Mouse (Mus musculus) neural tube, embryonic 11.5 days (tissue): ENCODE measurements around the gene Uba6. TPM values are rescaled to one million over a fixed set of nuclear protein-coding genes. Genes with fewer than 3 reads are reported as not detected.
A peak's percentile ranks its signal among the peaks of the same experiment; 100 is the strongest.

Source experiments
- ATAC-seq: fragments of 200-750 bp; cut with Nextera tagmentation; 2 replicates; pipeline ENCODE4 v1.8.0; 2017; ENCODE audit warnings: moderate number of reproducible peaks, mild to moderate bottlenecking, moderate TSS enrichment, moderate library complexity; ENCODE audit not compliant: insufficient read depth, low FRiP score, low TSS enrichment
- DNase-seq: peaks from one replicate; pipeline ENCODE4 v3.0.0-alpha.2; 2015; ENCODE audit warnings: low spot score
- H3K27ac ChIP-seq: fragments of 300-500 bp; sonication (generic); 2 replicates; pipeline ENCODE4 v1.5.1; 2014; ENCODE audit warnings: low read depth, mild to moderate bottlenecking, low read length
- H3K27me3 ChIP-seq: fragments of 300-500 bp; sonication (generic); 2 replicates; pipeline ENCODE4 v1.6.1; 2014; ENCODE audit warnings: mild to moderate bottlenecking, low read length, mixed read lengths; ENCODE audit not compliant: control insufficient read depth, insufficient read depth
- H3K36me3 ChIP-seq: fragments of 300-500 bp; sonication (generic); 2 replicates; pipeline ENCODE4 v1.6.1; 2014; ENCODE audit warnings: mild to moderate bottlenecking, low read length, moderate library complexity, mixed read lengths; ENCODE audit not compliant: control insufficient read depth, insufficient read depth
- H3K4me1 ChIP-seq: fragments of 300-500 bp; sonication (generic); 2 replicates; pipeline ENCODE4 v1.6.1; 2014; ENCODE audit warnings: low read length, mixed read lengths; ENCODE audit not compliant: control insufficient read depth, insufficient read depth
- H3K4me2 ChIP-seq: fragments of 300-500 bp; sonication (generic); 2 replicates; pipeline ENCODE4 v1.6.1; 2014; ENCODE audit warnings: low read depth, mild to moderate bottlenecking, moderate library complexity
- H3K4me3 ChIP-seq: fragments of 300-500 bp; sonication (generic); 2 replicates; pipeline ENCODE4 v1.5.1; 2014; ENCODE audit warnings: low read depth, low read length
- H3K9ac ChIP-seq: fragments of 300-500 bp; sonication (generic); 2 replicates; pipeline ENCODE4 v1.6.1; 2014; ENCODE audit warnings: mild to moderate bottlenecking, low read length
- H3K9me3 ChIP-seq: fragments of 300-500 bp; sonication (generic); 2 replicates; pipeline ENCODE4 v1.6.1; 2016; ENCODE audit warnings: low read length; ENCODE audit not compliant: control insufficient read depth
- WGBS: fragments of 180-500 bp; shearing (Covaris S2); extraction: QIAGEN DNeasy Blood & Tissue Kit; methylation state at CpG from one replicate; pipeline ENCODE4 v1.1.7; 2014; 5-methylcytosine and 5-hydroxymethylcytosine counted together
- polyA plus RNA-seq: library from polyadenylated mRNA; unstranded; fragments of >200 nt; fragmentation: Nextera tagmentation; extraction: Ambion mirVana; gene quantifications from 2 replicates; pipeline ENCODE4 v1.2.1, GENCODE M21; 2014

Uba6 gene
- polyA plus RNA-seq, 1 experiment from 2014 or later: 25.0 TPM

DNA sequence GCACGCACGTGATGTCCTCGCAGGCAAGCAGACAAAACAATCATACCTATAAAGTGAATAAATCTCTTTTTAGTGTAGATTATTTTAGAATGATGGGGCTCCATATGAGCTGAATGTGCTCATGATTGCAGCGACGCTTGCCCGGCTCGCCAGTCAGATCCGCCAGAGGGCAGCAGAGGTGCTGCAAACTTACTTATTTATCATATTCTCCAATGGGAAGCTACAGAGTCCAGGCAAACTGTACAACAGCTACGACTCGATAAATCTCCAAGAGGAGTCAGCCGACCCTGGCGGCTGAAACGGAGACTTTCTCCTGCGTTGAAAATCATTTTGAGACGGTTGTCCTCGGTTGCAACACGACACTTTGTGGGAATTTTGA, 106.1 kb downstream of the Uba6 start:
- ATAC-seq: peak; percentile 28; the same call in 1 of the 2 replicates
- Histone ChIP-seq H3K27me3 (no peaks in the 10 kb centered on the region), H3K27ac (no peak overlapping the region), H3K9me3 (no peaks in the 10 kb centered on the region), H3K4me2 (peak overlapping the region; percentile 51), H3K9ac (0 out of 2 replicates have a peak overlapping the region, but pooled peaks have one; percentile 32), H3K4me1 (peaks cover 7% of the 10 kb centered on the region; the same call in 1 of the 2 replicates), H3K36me3 (no peaks in the 10 kb centered on the region), H3K4me3 (peak overlapping the region; percentile 76)
- under 1% methylated on average over 17 of the region's 17 CpGs for WGBS
- DNase-seq: peak; percentile 86

DNA sequence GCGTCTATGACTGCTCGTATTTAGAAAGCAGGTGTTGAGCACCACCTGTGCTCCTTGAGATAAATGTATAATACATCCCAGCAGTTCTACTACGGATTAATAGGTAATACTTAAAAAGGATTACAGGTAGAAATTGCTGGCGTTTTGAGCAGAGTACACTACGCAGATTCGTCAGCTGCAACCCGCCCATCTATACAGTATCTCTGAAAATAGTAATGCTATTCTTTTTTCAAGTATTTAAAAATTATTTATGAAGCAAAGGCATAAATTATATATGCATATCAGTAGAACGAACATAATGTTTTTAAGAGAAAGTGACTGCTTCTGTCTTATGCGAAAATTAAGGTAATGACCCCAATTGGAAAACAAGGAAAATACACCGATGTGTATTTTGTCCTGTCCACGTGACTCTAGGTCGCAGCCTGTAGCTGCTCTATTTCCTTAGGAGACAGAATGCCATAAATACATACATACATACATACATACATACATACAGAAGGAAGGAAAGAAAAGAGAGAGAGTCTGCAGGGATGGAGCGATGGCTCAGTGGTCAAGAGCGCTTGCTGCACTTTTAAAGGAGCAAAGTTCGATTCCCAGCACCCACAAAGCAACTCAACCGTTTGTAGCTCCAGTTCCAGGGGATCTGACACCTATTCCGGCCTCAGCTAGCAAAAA, 106.6 kb downstream of the Uba6 start:
- under 1% methylated on average over 17 of the region's 17 CpGs for WGBS
- peak overlapping the region; percentile 76 for H3K4me3 ChIP-seq
- peaks cover 7% of the 10 kb centered on the region; the same call in 1 of the 2 replicates for H3K4me1 ChIP-seq
- no peak overlapping the region for H3K9ac ChIP-seq
- no peaks in the 10 kb centered on the region for H3K36me3 ChIP-seq
- H3K9me3 ChIP-seq: no peaks in the 10 kb centered on the region
- DNase-seq (no peak), ATAC-seq (peak; percentile 73)
- H3K4me2 ChIP-seq: peak overlapping the region; percentile 51
- H3K27me3 ChIP-seq: no peaks in the 10 kb centered on the region
- no peak overlapping the region for H3K27ac ChIP-seq

DNA sequence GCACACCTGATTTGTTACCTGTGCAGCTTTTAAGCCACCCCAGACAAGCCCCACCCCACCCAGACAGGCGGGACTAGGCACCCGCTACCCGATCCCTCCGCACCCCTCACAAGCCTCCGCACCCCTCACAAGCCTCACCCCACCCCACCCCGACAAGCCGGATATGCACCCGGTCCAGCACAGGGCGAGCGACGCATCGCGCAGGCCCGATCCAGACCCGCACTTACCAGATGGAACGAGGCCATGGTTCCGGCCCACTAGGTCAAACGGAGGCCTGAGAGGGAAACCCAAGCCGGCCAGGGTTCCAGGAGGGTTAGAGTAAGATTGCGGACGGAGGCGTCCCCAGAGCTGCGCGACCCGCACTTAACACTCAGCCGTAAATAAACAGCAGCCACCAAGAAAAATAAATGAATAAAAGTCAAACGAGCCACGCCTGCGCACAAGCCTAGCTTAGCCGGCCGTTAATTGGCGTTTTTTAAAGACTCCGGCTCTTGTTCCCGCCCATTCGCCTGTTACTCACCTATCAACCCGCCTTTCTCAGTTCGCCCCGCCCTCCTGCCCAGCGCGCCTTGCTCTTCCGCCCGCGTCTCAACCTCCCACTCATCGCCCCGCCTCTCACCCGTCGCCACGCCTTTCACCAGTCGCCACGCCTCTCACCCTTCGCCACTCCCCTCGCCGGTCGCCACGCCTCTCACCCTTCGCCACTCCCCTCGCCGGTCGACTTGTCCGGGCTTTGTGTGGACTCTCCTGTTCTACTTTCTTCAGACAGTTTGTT, 107.3 kb downstream of the Uba6 start, which contains the start of gene Cenpc1:
Cenpc1 (minus strand) TSS at position 483 of the 775 bp plus-strand sequence.
- H3K4me3 ChIP-seq: peak within 1 kb of the TSS; percentile 76
- no peaks in the 10 kb centered on the region for H3K9me3 ChIP-seq
- no peaks in the 10 kb centered on the region for H3K27me3 ChIP-seq
- under 1% methylated on average over 59 of the region's 60 CpGs for WGBS
- ATAC-seq: peak; percentile 92
- no peaks in the 10 kb centered on the region for H3K36me3 ChIP-seq
- H3K4me2 ChIP-seq: peak within 1 kb of the TSS; percentile 51
- H3K4me1 ChIP-seq: peaks cover 7% of the 10 kb centered on the region; the same call in 1 of the 2 replicates
- peak; percentile 96 for DNase-seq
- H3K9ac ChIP-seq: peak within 1 kb of the TSS; percentile 85
- peak within 1 kb of the TSS; percentile 58 for H3K27ac ChIP-seq

DNA sequence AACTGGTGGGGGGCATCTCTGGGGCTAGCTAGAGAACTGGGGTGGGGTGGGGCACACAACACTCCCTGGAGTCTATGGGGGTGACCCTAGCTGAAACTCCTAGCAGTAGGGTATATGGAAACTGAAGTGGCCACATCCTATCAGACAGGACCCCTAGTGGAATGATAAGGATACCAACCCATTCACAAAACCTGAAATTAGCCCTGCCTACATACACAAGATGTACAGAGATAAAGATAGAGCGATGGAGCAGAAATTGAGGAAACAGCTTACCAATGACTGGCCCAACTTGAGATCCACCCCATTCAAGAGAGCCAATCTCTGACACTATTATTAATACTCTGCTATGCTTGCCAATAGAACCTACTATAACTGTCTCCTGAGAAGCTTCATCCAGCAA, 109.1 kb downstream of the Uba6 start:
- H3K4me3 ChIP-seq: no peak overlapping the region
- no peaks in the 10 kb centered on the region for H3K36me3 ChIP-seq
- ATAC-seq: no peak
- H3K9ac ChIP-seq: no peak overlapping the region
- H3K4me1 ChIP-seq: peaks cover 7% of the 10 kb centered on the region; the same call in 1 of the 2 replicates
- no peak overlapping the region for H3K27ac ChIP-seq
- H3K9me3 ChIP-seq: no peaks in the 10 kb centered on the region
- DNase-seq: no peak
- 96% methylated on average over 1 of the region's 1 CpGs for WGBS
- peak overlapping the region; percentile 16; the same call in 1 of the 2 replicates for H3K4me2 ChIP-seq
- no peaks in the 10 kb centered on the region for H3K27me3 ChIP-seq

Other genes with a start within 250 kb of the Uba6 start
- 44.0 and 46.0 TPM in 2 replicates for gene Cenpc1, start 107.2 kb downstream of the Uba6 start, polyA plus RNA-seq
- gene Stap1, start 101.1 kb downstream of the Uba6 start, polyA plus RNA-seq: 0.15 and 0.46 TPM in 2 replicates
- not detected in 2 replicates for gene Gnrhr, start 25.1 kb upstream of the Uba6 start, polyA plus RNA-seq
- not detected in 2 replicates for gene Tmprss11c, start 116.5 kb upstream of the Uba6 start, polyA plus RNA-seq
- gene Tmprss11d, start 200.6 kb upstream of the Uba6 start, polyA plus RNA-seq: not detected in 2 replicates